Mouse (Mus musculus) testis, postnatal 10 days (tissue): ENCODE results near the gene Prtn3.
A peak's percentile ranks its signal among the peaks of the same experiment; 100 is the strongest.
"Not testable (repeated sequence)": the region's sequence is repeated elsewhere in the genome, so short reads cannot be mapped to it uniquely, and the experiment has no call there.

Experiments
- DNase-seq: peaks from one replicate; pipeline ENCODE4 v3.0.0; 2021; ENCODE audit warnings: low spot score

Gene Prtn3

DNA sequence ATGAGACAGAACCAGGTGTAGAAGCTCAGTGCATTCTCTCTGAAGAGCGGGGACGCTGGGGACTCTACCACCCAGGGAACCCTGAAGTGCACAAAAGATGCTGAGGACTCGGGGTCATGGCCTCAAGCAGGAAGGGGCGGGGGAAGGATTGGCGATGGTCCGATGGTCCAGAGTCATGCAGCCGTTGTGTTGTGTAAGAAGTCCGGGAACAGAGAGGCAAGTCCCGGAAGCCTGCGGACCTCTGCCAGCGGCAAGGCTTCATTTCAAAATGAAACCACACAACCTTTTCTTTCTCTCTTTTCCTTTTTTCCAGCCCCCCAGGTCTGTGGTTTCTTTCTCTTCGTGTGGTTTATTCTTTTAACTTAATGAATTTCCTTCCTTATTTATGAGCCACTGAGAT, 3.5 kb downstream of the Prtn3 start:
- no peak for DNase-seq

DNA sequence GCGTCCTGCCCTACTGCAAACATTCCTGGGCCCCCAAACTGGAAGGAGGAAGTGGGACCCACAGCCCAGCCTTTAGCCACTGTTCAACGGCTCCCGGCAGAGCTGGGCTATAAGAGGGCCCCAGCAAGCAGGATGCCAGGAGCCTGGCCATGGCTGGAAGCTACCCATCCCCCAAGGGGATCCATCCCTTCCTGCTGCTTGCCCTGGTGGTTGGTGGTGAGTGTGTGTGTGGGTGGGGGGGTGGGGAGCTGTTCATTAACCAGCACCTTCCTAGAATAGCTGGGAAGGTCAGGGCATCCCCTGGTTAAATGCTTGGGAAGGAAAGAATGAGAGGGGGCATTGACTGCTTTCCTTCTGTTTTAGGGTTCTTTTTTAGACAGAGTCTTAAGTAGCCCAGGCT, 5.3 kb downstream of the Prtn3 start:
- no peak for DNase-seq

DNA sequence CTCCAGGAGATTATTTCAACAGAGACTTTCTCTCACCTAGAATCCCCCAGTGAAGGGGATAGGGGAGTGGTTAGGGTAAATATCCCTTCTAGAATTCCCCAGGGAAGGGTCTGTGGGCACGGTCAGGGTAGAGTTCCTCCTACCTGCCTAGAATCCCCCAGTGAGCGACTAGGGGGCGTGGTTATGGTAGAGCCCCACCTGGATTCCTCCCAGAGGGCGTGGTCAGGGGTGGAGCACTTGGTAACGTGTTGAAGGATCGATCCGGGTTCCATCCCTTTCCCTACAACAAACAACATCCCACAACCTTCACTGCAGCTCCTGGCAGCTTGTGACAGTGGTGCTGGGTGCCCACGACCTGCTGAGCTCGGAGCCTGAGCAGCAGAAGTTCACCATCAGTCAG, 6.4 kb downstream of the Prtn3 start:
- DNase-seq = no peak

DNA sequence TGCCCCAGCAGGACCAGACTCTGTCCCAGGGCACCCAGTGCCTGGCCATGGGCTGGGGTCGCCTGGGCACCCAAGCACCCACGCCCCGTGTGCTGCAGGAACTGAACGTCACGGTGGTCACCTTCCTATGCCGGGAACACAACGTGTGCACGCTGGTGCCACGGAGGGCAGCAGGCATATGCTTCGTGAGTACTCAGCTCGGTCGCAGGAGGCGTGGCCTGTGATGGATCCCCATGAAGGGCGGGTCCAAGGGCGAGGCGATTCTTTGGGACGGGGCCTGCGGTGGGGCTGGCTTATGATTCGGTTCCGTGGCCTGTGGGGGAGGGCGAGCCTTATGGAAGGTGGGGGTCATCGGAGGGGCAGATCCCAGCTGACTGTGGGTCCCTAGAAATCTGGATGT, 7.7 kb downstream of the Prtn3 start:
- peak; percentile 74 for DNase-seq

DNA sequence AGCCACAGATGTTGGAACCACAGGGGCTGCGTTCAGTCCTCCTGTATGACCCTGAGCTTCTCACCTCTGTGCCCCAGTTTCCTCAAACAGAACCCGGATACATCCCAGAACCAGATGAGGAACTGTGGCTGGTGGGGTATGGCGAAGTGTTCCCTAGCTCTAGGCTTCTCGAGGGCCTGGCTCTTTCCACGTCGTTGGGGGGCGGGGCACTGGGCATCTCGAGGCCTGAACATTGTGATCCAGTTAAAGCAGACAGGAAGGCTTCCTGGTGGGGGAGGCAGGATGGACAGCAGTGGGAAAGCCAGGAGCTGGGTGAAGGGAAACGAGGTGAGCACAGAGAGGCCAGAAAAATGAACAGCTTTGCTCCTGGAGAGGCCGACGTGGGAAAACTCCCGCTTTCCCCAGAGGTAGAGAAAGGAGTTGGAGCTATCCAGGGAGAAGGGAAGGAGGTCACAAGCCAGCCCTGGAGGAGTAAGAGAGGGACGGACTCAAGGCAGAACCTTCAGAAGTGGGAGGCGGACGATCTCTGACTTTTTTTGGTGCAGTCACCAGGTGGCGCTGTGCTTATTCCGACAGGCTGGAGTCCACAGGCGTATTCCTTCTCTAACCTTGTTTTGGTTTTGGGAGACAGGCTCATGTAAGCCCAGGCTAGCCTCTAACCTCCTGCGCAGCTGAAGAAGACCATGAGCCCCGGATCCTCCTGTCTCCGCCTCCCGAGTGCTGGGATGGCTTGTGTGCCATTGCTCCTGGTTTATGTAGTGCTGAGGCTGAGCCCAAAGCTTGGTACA, 9.2 kb downstream of the Prtn3 start:
- DNase-seq = peak; percentile 91

DNA sequence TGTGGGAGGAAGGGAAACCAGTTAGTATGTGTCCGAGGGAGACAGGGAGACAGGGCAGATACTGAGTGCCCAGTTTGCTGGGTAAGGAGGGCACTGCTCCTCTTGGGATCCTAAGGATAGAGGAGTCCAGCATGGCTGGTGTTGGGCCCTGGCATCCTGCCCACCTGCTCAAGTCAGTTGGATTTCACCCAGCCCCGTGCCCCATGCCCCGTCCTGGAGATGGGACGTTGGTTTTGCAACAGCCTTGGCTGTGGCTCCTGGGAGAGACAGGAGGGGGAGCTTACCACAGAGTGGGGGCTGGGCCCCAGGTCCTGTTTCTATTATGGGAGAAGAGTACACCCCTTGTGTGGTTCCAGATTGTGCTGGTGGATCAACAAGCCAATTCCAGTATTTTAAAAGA, 10.2 kb downstream of the Prtn3 start:
- DNase-seq = peak; percentile 80

DNA sequence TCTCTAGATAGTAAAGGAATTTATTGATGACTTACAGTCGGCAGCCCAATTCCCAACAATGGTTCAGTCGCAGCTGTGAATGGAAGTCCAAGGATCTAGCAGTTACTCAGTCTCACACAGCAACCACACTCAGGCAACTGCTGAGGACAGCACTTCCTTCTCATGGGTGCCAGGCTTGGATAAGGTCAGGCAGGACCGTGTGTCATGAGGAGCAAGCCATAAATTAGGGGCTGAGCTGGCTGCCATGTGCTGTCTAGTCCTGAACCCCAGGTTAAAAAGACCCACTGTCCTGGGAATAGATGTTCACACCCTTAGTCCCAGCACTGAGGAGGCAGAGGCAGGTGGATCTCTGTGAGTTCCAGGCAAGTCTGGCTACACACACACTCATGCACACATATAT, 10.7 kb downstream of the Prtn3 start:
- DNase-seq = not testable (repeated sequence)

DNA sequence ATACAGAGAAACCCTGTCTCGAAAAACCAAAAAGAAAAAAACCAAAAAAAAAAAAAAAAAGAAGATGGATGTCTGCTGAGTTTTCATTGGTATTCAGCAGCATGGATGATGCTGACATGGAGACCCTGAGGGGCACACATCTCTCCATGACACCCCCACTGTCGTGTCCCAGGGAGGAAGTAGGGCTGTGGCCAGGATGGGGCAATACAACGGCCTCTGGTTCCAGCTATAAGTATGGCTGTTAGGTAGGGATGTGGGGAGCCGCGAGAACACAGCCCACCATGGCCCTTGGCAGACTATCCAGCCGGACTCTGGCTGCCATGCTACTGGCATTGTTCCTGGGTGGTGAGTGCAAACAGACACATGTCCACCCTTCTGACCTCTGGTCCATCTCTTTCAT, 11.8 kb downstream of the Prtn3 start, which contains the start of gene Elane:
Elane (plus strand) TSS at position 194 of the 400 bp plus-strand sequence.
- DNase-seq = no peak

DNA sequence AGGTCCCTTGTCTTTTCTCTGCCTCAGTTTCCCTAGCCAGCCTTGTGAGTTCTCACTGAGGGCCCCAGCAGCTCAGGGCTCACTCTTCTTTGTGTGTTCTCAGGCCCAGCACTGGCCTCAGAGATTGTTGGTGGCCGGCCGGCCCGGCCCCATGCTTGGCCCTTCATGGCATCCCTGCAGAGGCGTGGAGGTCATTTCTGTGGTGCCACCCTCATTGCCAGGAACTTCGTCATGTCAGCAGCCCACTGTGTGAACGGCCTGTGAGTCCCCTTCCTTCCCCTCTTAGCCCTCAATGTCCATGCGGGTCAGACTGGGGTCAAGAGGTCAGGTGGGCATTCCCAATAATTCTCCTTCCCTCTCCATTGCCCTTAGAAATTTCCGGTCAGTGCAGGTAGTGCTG, 12.3 kb downstream of the Prtn3 start:
- DNase-seq = no peak

DNA sequence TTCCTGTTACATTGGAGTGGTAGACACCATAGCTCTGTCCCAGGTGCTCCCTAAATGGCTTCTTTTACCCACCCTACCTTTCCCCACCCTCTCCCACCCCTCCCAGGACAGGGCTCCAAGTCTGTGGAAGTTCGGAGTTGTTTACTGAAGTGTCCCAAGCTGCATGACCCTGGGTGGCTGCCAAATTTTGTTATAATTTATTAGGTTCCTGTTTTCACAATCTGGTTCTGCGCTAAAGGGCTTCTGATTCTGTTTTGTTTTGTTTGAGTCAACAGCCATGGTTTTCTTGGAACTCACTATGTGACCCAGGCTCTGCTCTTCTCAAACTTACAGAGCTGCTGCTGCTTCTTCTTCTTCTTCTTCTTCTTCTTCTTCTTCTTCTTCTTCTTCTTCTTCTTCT, 15.1 kb downstream of the Prtn3 start:
- DNase-seq = no peak

DNA sequence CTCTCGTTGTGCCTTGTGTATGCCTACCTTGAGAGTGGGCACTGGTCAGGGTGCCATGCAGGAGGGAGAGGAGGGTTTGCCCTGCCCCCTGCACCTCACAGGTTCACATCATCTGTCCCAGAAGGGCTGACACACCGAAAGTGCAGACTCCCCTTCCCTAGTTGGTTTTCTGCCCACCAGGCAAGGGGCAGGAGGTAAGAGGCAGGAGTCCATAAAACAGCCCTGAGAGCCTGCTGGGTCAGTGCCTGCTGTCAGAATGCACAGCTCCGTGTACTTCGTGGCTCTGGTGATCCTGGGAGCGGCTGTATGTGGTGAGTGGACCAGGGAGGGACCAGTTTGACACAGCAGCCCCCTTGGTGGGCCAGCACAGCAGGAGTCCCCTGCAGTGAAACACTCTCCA, 16.4 kb downstream of the Prtn3 start, which contains the start of gene Cfd:
Cfd (plus strand) TSS at position 184 of the 400 bp plus-strand sequence.
- no peak for DNase-seq

DNA sequence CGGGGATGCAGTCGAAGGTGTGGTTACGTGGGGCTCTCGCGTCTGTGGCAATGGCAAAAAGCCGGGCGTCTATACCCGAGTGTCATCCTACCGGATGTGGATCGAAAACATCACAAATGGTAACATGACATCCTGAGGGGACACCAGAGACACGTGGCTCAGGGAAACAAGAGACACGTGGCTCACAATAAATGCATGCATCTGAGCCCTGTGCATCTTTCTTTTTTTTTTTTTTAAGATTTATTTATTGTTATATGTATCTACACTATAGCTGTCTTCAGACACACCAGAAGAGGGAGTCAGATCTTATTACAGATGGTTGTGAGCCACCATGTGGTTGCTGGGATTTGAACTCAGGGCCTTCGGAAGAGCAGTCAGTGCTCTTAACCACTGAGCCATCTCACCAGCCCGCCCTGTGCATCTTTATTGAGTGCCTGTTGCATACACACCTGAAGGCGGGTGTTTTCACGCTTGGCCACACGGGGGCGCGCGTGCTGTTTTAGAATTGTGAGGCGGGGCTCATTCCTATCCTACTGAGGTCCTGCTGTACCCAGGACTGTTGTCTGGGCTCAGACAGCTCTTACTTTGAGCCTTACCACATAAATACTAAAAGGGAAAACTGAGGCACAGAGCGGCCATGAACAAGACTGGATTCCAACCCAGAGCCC, 18.3 kb downstream of the Prtn3 start:
- peak; percentile 88 for DNase-seq

DNA sequence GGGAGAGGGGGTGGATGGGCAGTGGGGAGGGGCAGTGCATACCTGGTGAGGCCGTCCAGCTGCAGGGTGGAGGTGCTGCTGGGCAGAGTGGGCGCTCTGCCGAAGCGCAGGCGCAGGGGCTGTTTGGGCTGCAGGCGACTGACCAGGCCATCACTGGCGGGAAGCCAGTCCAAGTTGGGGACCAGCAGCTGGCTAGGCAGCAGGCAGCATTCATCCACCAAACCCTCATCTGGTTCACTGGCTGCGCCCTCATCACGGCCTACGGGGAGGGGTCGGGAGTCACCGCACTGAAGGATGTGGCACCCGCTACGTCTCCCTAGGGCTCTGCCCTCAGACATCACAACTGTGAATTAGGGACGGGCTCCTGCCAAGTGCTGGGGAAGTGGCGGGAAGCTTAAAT, 22.0 kb downstream of the Prtn3 start:
- DNase-seq = no peak

DNA sequence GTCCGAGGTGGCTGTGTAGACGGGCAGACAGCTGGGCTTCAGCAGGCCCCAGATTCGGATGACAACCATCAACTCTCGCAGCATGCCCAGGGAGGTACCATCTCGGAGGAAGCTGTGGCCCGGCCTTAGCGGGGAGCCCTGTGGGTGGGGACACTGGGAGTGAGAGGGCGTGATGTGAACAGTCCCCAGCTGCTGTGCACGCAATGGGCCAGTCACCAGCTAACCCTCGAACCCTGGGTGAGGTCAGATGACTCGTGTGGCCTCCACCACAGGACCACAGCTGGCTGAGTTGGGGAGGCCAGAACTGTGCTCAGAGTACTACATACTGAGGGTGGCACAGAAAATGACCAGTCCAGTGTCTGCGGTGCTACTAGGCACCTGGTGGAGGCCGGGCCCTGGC, 22.5 kb downstream of the Prtn3 start:
- DNase-seq = no peak

DNA sequence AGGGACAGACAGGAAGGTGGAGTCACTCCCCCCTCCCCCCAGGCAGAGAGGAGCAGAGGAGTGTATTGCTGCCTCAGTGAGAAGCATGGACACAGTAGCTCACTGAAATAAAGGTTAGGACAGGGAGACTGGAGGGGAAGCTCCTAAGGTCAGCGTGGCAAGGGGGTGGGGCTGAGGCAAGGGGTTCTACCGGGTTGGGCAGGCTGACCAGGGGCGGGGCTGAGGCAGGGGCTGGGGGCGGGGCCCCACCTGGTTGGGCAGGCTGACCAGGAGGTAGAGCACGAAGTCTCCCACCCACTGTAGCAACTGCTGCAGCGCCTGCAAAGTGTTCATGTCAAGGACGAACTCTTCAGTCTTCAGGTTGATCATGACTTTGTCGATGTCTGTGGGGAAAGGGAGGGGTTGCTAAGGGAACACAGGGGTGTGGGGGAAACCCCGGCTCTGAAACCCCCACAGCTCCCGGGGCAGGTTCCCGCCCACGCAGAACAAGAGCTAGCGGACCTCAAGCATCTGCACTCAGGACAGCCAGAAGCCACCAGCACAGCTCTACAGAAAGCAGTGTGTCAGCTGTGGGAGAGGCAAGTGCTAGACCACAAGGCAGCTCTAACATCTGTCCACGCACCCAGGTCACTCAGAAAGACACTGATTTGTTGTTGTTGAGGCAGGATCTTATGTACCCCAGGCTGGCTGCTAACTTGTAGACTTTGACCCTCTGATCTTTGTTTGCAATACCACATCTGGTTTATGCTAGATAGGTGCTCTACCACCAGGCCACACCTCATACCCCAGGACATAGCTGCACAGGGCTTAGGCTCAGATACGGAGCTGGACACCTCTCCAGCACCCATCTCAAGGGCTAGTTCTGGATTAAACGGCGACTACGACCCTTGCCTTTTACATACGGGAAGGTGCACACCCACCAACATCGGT, 23.3 kb downstream of the Prtn3 start:
- DNase-seq = no peak

DNA sequence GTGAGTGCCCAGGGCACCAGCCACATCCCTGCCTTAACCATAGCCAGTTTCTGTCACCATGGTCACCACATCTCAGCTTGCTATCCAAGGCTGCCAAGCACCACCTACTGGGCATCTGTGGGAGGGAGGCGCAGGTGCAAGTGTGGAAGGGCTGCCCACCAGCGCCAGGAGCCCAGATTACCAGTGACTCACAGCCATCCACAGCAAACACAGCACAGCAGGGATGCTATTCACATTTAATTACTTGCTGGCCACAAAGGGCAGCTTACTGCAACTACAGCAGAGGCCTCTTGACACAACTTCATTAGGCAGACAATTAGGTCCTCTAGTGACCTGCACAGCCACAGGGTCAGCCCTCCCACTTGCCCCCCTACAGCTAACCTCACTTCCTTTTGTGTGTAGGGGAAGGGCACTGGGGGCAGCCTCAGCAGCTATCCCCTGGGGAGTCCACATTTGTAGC, 26.7 kb downstream of the Prtn3 start:
- DNase-seq = no peak

DNA sequence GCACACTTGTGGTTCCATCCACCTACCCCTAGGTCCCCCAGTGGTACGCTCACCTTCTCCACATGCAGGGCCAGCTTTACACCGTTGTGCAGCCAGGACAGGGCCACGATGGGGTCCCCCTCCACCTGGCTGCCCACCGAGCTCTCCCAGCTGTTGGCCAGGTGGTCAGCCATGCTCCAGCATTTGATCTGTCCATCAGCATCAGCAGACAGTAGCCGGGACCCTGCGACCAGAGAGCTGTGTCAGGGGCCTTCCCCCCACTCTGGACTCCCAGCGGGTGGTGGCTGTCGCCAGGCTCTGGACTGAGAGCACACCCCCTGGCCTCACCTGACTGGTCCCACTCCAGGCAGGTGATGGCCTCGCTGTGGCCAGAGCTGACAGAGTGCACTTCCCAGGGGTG, 32.4 kb downstream of the Prtn3 start:
- DNase-seq = no peak

DNA sequence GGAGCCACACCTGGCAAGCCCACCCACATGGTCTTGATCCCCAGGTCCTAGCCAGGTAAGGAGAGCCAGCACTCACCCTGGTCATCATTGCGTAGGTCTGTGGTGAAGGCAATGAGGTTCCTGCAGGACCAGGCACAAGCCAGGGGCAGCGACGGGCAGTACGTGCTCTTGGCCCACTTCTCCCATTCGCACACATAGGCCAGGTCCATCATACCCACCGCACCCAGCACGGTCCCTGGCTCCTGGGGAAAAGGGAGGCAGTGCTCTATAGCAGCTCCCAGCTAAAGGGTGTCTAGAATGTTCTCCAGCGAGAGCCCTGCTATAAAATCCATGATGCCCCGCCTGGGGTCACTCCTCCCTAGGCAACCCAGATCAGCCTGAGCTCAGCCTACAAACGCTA, 33.1 kb downstream of the Prtn3 start:
- DNase-seq = no peak

DNA sequence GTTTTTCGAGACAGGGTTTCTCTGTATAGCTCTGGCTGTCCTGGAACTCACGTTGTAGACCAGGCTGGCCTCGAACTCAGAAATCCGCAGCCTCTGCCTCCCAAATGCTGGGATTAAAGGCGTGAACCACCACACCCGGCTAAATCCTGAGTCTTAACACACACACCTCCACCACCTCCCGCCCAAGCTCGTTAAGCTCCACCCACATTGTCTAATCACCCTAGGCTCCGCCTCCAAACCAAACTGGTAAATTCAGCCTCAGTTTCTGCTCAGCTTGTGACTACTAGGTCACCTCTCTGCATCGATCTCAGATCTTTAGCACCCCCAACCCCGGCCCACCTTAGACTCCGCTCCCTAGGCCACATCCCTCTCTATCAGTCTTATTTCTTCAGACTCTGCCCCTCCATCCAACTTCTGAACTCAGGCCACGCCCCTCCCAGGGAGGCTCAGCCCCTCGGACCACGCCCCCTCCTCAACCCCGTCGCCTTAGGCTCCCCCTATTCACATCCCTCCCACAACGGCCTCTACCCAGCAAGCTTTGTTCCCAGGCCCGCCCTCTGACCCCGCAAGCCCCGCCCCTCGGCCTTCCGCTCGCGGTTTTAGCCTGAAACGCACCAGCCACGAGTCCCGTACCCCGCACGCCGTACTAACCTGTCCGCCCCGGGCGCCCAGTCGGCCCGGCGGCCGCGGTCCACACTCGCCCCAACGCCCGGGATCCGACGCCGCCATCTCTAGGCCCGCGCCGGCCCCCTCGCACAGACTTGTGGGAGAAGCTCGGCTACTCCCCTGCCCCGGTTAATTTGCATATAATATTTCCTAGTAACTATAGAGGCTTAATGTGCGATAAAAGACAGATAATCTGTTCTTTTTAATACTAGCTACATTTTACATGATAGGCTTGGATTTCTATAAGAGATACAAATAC, 34.2 kb downstream of the Prtn3 start, which contains the start of gene Med16:
Med16 (minus strand) TSS at position 757 of the 925 bp plus-strand sequence.
- peak; percentile 99 for DNase-seq

DNA sequence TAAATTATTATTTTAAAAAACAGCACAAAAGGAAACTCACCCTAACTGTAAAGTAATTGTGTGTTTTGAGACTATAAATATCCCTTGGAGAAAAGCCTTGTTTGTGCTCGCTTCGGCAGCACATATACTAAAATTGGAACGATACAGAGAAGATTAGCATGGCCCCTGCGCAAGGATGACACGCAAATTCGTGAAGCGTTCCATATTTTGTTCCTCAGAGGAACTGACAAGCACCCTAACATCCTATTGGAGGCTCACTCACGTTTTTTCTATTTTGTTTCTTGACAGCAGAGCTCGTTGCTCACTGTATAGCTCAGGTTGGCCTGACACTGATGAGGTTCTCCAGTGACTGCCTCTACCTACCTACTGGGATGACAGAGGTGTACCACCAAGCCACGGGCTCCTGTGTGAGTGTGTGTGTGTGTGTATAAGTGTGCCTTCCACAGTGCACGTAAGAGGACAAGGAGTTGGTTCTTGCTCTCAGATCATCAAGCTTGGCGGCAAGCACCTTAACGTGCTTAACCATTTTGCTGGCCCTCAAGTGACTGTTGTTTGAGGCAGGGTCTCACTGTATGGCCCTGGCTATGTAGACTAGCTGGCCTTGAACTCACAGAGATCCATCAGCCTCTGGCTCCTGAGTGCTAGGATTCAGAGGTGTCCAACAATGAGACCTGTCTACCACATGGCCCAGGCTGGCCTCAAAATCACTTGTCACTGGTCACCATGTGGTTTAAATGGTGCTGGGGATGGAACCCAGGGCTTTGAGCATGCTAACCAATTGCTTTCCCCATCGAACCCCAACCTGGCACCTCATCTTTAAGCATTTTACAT, 35.0 kb downstream of the Prtn3 start:
- DNase-seq = no peak
